In genomic region chr2:125249874-125250273, GRCm38 (mm10) we compare ENCODE assay signal across 12 mouse cellular contexts. TPM values are rescaled to one million over a fixed set of nuclear protein-coding genes. Genes with fewer than 3 reads are reported as not detected.
DNase-seq lines count a peak whose midpoint lies in the region; ATAC-seq lines count a peak whose summit lies in the region.
"Had no signal": no experiment of that assay in that cellular context is flagged by ENCODE, and none has a peak within 500 bp of the region (broad histone marks: within the 10 kb centered on the region; RNA-seq: fewer than 3 reads in every experiment).

No protein-coding gene starts in this region.

- 84% methylated on average over 4 of the region's 4 CpGs for WGBS in liver, embryonic 11.5 days
- 93% methylated on average over 4 of the region's 4 CpGs for WGBS in hindbrain, embryonic 12.5 days

- H3K4me3 ChIP-seq in liver, embryonic 11.5 days (ENCODE audit: low read depth, low read length) = peak overlapping the region; percentile 94
- H3K4me3 ChIP-seq in erythroblast, embryonic 14.5 days (replicated peaks) = peak overlapping the region; percentile 87
- no peak overlapping the region for H3K4me3 ChIP-seq in hindbrain, embryonic 12.5 days

- no peaks in the 10 kb centered on the region for H3K9me3 ChIP-seq in liver, embryonic 11.5 days (ENCODE audit: control insufficient read depth, low read length)
- H3K9me3 ChIP-seq in erythroblast, embryonic 14.5 days (ENCODE audit: control insufficient read depth, low read length) = no peaks in the 10 kb centered on the region; the same call in 1 of the 2 replicates
- H3K9me3 ChIP-seq in hindbrain, embryonic 12.5 days (replicated peaks) = no peaks in the 10 kb centered on the region
- H3K9me3 ChIP-seq: hindbrain, embryonic 10.5 days had no signal

- peaks cover 37% of the 10 kb centered on the region for H3K36me3 ChIP-seq in liver, embryonic 11.5 days (ENCODE audit: control insufficient read depth, insufficient read depth, low read length)
- peaks cover 66% of the 10 kb centered on the region for H3K36me3 ChIP-seq in erythroblast, embryonic 14.5 days (ENCODE audit: control insufficient read depth)
- H3K36me3 ChIP-seq in hindbrain, embryonic 12.5 days = peaks cover 18% of the 10 kb centered on the region

- no peaks in the 10 kb centered on the region for H3K27me3 ChIP-seq in liver, embryonic 11.5 days (replicated peaks; ENCODE audit: control insufficient read depth, insufficient read depth, low read length)
- H3K27me3 ChIP-seq in erythroblast, embryonic 14.5 days (ENCODE audit: control insufficient read depth) = no peaks in the 10 kb centered on the region
- no peaks in the 10 kb centered on the region for H3K27me3 ChIP-seq in hindbrain, embryonic 12.5 days

- H3K4me1 ChIP-seq in liver, embryonic 11.5 days (replicated peaks; ENCODE audit: control insufficient read depth, insufficient read depth, low read length) = peaks cover 25% of the 10 kb centered on the region
- H3K4me1 ChIP-seq in erythroblast, embryonic 14.5 days (ENCODE audit: control insufficient read depth) = peaks cover 64% of the 10 kb centered on the region
- H3K4me1 ChIP-seq in hindbrain, embryonic 12.5 days = peaks cover 14% of the 10 kb centered on the region

- no peak overlapping the region for H3K27ac ChIP-seq in liver, embryonic 11.5 days (ENCODE audit: low read depth, low read length)
- H3K27ac ChIP-seq in hindbrain, embryonic 12.5 days = no peak overlapping the region
- H3K27ac ChIP-seq: hindbrain, embryonic 10.5 days had no signal

- no peak overlapping the region; the same call in 1 of the 2 replicates for H3K9ac ChIP-seq in liver, embryonic 11.5 days (ENCODE audit: low read depth, low read length)
- no peak overlapping the region for H3K9ac ChIP-seq in hindbrain, embryonic 12.5 days

- H3K4me2 ChIP-seq in liver, embryonic 11.5 days = peak overlapping the region; percentile 88
- H3K4me2 ChIP-seq in hindbrain, embryonic 12.5 days (replicated peaks) = no peak overlapping the region

- DNase-seq in CD4-positive, CD25-positive, alpha-beta regulatory T cell, adult 2 months (ENCODE audit: low read depth, low spot score) = peak; percentile 58
- no peak for DNase-seq in liver, embryonic 11.5 days (ENCODE audit: low spot score)
- no peak for DNase-seq in liver
- DNase-seq in retina, embryonic 14.5 days (ENCODE audit: low spot score) = peak; percentile 32
- no peak for DNase-seq in gastrocnemius, postnatal 25 days
- DNase-seq: adrenal gland, postnatal 10 days; layer of hippocampus, adult 9-11 months; right cerebral cortex, postnatal 4 days had no signal

- ATAC-seq in CD4-positive, CD25-positive, alpha-beta regulatory T cell, adult 4 months = no peak
- ATAC-seq in liver, embryonic 11.5 days (replicated peaks; ENCODE audit: low FRiP score) = no peak
- ATAC-seq in hindbrain, embryonic 12.5 days (ENCODE audit: low FRiP score) = no peak

RNA-seq across cellular contexts. Expression of gene Dut, which starts 2.9 kb away (rescaled TPM):
- 10 to 100 TPM; 40.8 to 41.1 TPM for polyA plus RNA-seq in CD4-positive, CD25-positive, alpha-beta regulatory T cell, adult 4 months (2017; shearing (Covaris generic))
- 334 and 345 TPM in 2 replicates for polyA plus RNA-seq in liver, embryonic 11.5 days (2014; fragmentation: Nextera tagmentation; extraction: Ambion mirVana)
- polyA plus RNA-seq in erythroblast, embryonic 14.5 days (2012) = 13.5 and 15.7 TPM in 2 replicates
- total RNA-seq in gastrocnemius, postnatal 25 days (2021) = 1 to 10 TPM; 6.4 to 7.4 TPM
- 107 and 109 TPM in 2 replicates for polyA plus RNA-seq in hindbrain, embryonic 12.5 days (2016; fragmentation: Nextera tagmentation; extraction: Ambion mirVana)

Comparison
In these comparisons a context has a peak if more than half of its experiments do, and no peak if none do; other contexts are left out.
1. DNase-seq: peak in CD4-positive, CD25-positive, alpha-beta regulatory T cell, adult 2 months (single experiment) and retina, embryonic 14.5 days (single experiment); none in liver, embryonic 11.5 days (single experiment), liver (single experiment) and gastrocnemius, postnatal 25 days (single experiment).